Mouse (Mus musculus): ENCODE results near the gene Tmem119.

DNA sequence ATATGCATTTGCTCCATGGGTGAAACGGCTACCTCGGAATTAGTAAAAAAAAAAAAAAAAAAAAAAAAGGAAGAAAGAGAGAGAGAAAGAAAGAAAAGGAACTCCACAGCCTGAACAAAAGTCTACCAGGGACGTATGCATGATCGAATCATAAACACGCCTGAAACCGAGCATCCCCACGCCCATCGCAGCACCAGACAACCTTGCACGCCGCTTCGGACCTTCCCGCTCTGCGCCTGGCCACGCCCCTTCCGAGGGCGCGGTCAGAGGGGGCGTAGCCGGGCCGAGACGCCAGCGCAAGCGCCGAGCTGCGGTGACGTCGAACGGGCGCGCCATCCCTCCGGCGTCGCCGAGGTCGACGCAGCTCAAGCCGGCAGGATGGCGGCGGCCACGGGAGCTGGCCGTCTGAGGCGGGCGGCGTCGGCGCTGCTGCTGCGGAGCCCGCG is 27.8 kb downstream of the Tmem119 start, which contains the start of the genes Sart3 and Iscu:
- TF ChIP-seq POLR2A (IDR thresholded peaks at IDR 0.05; ENCODE audit: borderline replicate concordance, control insufficient read depth, low read depth, low read length) (peak; percentile 81; the same call in 1 of the 2 replicates), CTCF (IDR thresholded peaks at IDR 0.05; ENCODE audit: control insufficient read depth, insufficient read depth, low read length) (no peak)
